Mouse (Mus musculus) kidney, adult 2 months (tissue): Measurements from ENCODE around the gene Kif7.

Experiments used
- CTCF ChIP-seq: fragments of 200-500 bp; conservative IDR thresholded peaks from 2 replicates; pipeline ENCODE4 v1.5.1; 2011; ENCODE audit warnings: low read depth, mild to moderate bottlenecking, control low read depth, low read length, moderate library complexity, mixed read lengths; ENCODE audit not compliant: insufficient read depth, insufficient read length
- POLR2A ChIP-seq: fragments of 200-500 bp; IDR thresholded peaks from one replicate; pipeline ENCODE4 v1.6.1; 2011; ENCODE audit warnings: low read depth, low read length, control low read depth

DNA sequence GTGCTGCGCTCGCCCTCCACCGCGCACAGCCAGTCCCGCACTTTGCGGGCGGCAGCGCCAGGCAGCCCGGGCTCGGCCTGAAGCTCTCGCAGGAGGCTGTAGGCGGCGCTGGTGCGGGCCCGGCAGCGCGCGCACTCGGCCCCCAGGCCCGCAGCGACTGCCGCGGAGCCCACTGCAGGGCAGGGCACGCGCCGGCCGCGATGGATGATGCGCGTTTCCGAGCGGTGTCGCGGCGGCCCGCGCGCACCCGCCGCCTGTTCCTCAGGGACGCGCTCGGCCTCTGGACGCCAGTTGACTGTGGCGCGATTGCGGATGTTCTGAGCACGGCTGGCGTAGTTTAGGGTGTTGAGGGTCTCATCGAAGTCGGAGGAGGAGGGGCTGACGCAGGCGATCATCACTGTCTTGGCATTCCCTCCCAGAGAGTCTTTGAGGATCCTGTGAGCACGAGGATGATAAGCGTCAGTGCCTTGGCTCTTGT is 5.4 kb downstream of the Kif7 start:
- TF ChIP-seq CTCF = no peak
- TF ChIP-seq POLR2A = no peak
